Mouse (Mus musculus) liver, embryonic 14.5 days (tissue): ENCODE measurements at regions not wholly inside any gene's neighbourhood (a gene's known extent, or its start where the extent isn't known, plus 50 kb on each side); places are given as distances from the start of the nearest gene placed in this dataset.

Experiments used
- ATAC-seq: fragments of 200-750 bp; cut with Nextera tagmentation; 2 replicates; pipeline ENCODE4 v1.8.0; 2017; ENCODE audit warnings: moderate number of reproducible peaks, mild to moderate bottlenecking, moderate library complexity; ENCODE audit not compliant: insufficient read depth
- DNase-seq, 3 experiments: peaks; one replicate each; pipeline ENCODE4 v3.0.0-alpha.2; 2012 to 2013; ENCODE audit warnings: low read depth in 3 of 3, low spot score in 3 of 3
- H3K27ac ChIP-seq: fragments of 300-500 bp; sonication (generic); 2 replicates; pipeline ENCODE4 v1.5.1; 2014; ENCODE audit warnings: moderate library complexity, mild to moderate bottlenecking, control low read depth, inconsistent platforms
- H3K27me3 ChIP-seq: fragments of 300-500 bp; sonication (generic); 2 replicates; pipeline ENCODE4 v1.6.1; 2014; ENCODE audit warnings: mild to moderate bottlenecking, low read length, moderate library complexity; ENCODE audit not compliant: control insufficient read depth, insufficient read depth
- H3K36me3 ChIP-seq: fragments of 300-500 bp; sonication (generic); replicated peaks from 2 replicates; pipeline ENCODE4 v1.6.1; 2014; ENCODE audit warnings: low read depth; ENCODE audit not compliant: control insufficient read depth, insufficient read depth
- H3K4me1 ChIP-seq, 2 experiments: fragments of 200-500 bp in 1 of 2; fragments of 300-500 bp in 1 of 2; sonication (generic) in 1 of 2; replicated peaks; 2 replicates each; pipeline ENCODE4 v1.6.1; 2012 to 2014; ENCODE audit warnings: antibody characterized with exemption in 1 of 2, inconsistent platforms in 1 of 2, low read length in 1 of 2; ENCODE audit not compliant: control insufficient read depth in 2 of 2, insufficient read depth in 2 of 2
- H3K4me2 ChIP-seq: fragments of 300-500 bp; sonication (generic); 2 replicates; pipeline ENCODE4 v1.6.1; 2014; ENCODE audit warnings: low read depth, mild to moderate bottlenecking, control low read depth, moderate library complexity
- H3K4me3 ChIP-seq, 2 experiments: fragments of 200-500 bp in 1 of 2; fragments of 300-500 bp in 1 of 2; sonication (generic) in 1 of 2; 2 replicates each; pipeline ENCODE4 v1.5.1; 2012 to 2014; ENCODE audit warnings: low read depth in 2 of 2, low read length in 2 of 2, mild to moderate bottlenecking in 2 of 2, control low read depth in 1 of 2, inconsistent platforms in 1 of 2, moderate library complexity in 1 of 2; ENCODE audit not compliant: insufficient read depth in 1 of 2
- H3K9ac ChIP-seq: fragments of 300-500 bp; sonication (generic); replicated peaks from 2 replicates; pipeline ENCODE4 v1.6.1; 2014; ENCODE audit warnings: mild to moderate bottlenecking, control low read depth, moderate library complexity
- H3K9me3 ChIP-seq: fragments of 300-500 bp; sonication (generic); 2 replicates; pipeline ENCODE4 v1.6.1; 2016; ENCODE audit warnings: low read length, mixed read lengths; ENCODE audit not compliant: control insufficient read depth
- CTCF ChIP-seq: IDR thresholded peaks from 2 replicates; pipeline ENCODE4 v1.5.1; 2016; ENCODE audit warnings: antibody characterized with exemption, low read depth, control low read depth
- EP300 ChIP-seq: IDR thresholded peaks from 2 replicates; pipeline ENCODE4 v1.6.1; 2016; ENCODE audit warnings: antibody characterized with exemption, low read depth
- WGBS: fragments of 180-500 bp; shearing (Covaris S2); extraction: QIAGEN DNeasy Blood & Tissue Kit; methylation state at CpG from one replicate; pipeline ENCODE4 v1.1.7; 2014; ENCODE audit not compliant: insufficient replicate concordance; 5-methylcytosine and 5-hydroxymethylcytosine counted together

DNA sequence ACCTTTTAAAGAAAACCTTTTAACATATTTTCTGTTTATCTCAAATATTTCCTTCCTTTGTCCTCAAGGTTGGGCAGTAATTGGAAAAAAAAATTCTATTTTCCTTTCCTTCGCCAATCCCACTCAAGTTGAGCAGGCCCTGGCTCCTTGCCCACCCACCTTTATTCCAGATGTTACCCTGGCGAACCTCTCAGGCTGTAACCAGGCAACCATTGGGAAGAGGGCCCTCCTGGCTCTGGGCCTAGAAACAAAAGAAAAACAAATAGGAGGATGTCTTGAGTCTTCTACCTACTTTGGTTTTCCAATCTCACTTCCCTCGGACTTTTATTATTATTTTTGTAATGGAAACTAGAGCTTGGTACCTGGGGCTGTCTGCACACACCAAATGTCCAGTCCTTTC lies 696.5 kb downstream of the Dhx35 start:
- WGBS, result 51% methylated on average over 3 of the region's 3 CpGs
- no peaks in the 10 kb centered on the region for H3K9me3 ChIP-seq
- no peak overlapping the region for H3K9ac ChIP-seq
- DNase-seq, result no peak
- no peak overlapping the region for H3K4me2 ChIP-seq
- ATAC-seq, result no peak
- no peaks in the 10 kb centered on the region for H3K27me3 ChIP-seq
- H3K4me3 ChIP-seq, result no peak overlapping the region
- no peaks in the 10 kb centered on the region for H3K4me1 ChIP-seq
- H3K36me3 ChIP-seq, result no peaks in the 10 kb centered on the region
- TF ChIP-seq CTCF, result no peak
- TF ChIP-seq EP300, result no peak
- H3K27ac ChIP-seq, result no peak overlapping the region

DNA sequence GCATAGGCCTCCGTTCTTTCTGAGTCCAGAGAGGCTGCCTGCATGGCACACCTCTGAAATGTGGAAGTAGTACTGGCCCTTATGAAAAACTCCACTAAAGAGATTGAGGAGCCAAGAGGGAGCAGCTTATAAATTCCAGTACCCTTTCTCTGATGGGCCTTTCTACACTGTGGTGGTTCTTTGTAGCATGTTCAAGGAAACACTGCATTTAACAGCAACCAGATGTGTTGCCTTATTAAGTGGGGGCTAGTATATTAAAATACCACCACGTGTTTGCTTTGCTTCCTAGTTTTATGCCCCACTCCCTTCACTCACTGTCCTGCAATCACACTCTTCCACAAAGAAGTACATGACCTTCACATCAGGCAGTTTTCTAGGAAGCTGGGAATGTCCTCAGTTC lies 704.1 kb downstream of the Dhx35 start:
- Histone ChIP-seq H3K9me3 (no peaks in the 10 kb centered on the region), H3K36me3 (no peaks in the 10 kb centered on the region), H3K4me3 (no peak overlapping the region), H3K9ac (no peak overlapping the region), H3K4me1 (no peaks in the 10 kb centered on the region), H3K4me2 (no peak overlapping the region), H3K27me3 (no peaks in the 10 kb centered on the region), H3K27ac (no peak overlapping the region)
- DNase-seq (no peak), ATAC-seq (no peak)
- TF ChIP-seq CTCF (no peak), EP300 (no peak)
- WGBS, result 39% methylated on average over 2 of the region's 2 CpGs

DNA sequence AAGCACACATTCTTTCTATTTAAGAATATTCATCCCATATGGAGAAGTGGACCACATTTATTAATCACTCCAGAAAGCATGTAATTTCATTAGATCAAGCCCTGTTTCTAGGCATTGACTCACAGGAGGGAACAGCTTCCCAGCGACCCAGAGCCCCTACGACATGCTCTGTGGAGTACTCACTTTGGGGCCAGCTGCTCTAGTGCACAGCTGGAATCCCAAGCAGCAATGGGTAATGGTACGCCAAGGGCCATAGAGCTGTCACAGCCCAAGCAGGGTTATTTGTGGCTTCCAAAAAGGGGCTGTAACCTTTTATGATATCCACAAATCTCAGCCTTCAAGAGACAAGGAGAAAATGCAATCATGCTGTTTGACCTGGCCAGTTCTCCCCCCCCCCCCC lies 706.4 kb downstream of the Dhx35 start:
- Histone ChIP-seq H3K9ac (no peak overlapping the region), H3K9me3 (no peaks in the 10 kb centered on the region), H3K36me3 (no peaks in the 10 kb centered on the region), H3K27me3 (no peaks in the 10 kb centered on the region), H3K27ac (no peak overlapping the region), H3K4me2 (no peak overlapping the region), H3K4me1 (no peaks in the 10 kb centered on the region), H3K4me3 (no peak overlapping the region)
- ATAC-seq, result no peak
- 51% methylated on average over 3 of the region's 3 CpGs for WGBS
- TF ChIP-seq EP300 (no peak), CTCF (no peak)
- DNase-seq, result no peak

DNA sequence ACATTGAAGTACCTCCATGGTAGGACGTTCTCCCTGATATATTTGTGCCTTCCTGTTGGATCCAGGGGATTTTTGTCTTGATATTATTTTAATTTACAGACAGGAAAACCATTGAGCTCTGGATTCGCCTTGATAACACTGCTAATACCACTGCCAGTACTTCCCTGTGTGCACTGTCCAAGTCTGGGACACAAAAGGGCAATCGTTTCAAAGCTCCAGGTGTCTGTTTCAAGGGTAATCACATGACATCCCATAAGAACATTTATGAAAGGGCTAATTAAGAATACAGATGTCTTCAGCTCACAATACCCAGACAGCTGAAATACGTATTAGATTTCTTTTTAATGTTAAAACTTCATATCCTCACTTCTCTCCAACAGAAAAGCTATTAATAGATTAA lies 724.5 kb downstream of the Dhx35 start:
- Histone ChIP-seq H3K4me3 (no peak overlapping the region), H3K27ac (no peak overlapping the region), H3K4me2 (no peak overlapping the region), H3K9ac (no peak overlapping the region), H3K27me3 (no peaks in the 10 kb centered on the region), H3K4me1 (no peaks in the 10 kb centered on the region), H3K9me3 (no peaks in the 10 kb centered on the region), H3K36me3 (no peaks in the 10 kb centered on the region)
- WGBS, result 35% methylated on average over 4 of the region's 4 CpGs
- TF ChIP-seq EP300 (no peak), CTCF (no peak)
- no peak for ATAC-seq
- DNase-seq, result no peak

DNA sequence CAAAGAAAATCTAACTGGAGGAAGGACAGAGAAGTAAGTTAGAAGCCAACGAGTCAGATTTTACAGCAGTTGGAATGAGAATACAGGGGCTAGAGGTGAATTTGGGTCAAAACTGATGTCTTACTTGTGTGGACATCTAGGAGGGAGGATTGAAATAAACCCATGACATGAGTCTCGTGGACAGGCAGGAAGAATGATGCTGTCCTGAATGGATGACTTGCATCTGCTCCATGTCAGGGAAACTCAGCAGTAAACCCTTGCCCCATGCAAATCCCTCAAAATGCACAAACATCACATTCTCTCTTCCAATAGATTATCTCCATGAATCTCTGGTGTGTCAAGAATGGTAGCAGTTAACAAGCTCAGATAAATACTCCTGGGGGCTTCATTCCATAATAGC lies 729.1 kb downstream of the Dhx35 start:
- WGBS, result 53% methylated on average over 2 of the region's 2 CpGs
- no peak for TF ChIP-seq EP300
- no peak for TF ChIP-seq CTCF
- DNase-seq (no peak), ATAC-seq (no peak)
- Histone ChIP-seq H3K4me1 (no peaks in the 10 kb centered on the region), H3K9ac (no peak overlapping the region), H3K4me3 (no peak overlapping the region), H3K27me3 (no peaks in the 10 kb centered on the region), H3K9me3 (no peaks in the 10 kb centered on the region), H3K36me3 (no peaks in the 10 kb centered on the region), H3K4me2 (no peak overlapping the region), H3K27ac (no peak overlapping the region)
